Mouse (Mus musculus) myocyte (in vitro differentiated cells): ENCODE data around the gene Sowahd. TPM values are rescaled to one million over a fixed set of nuclear protein-coding genes. Genes with fewer than 3 reads are reported as not detected.
A peak's percentile ranks its signal among the peaks of the same experiment; 100 is the strongest.

ENCODE experiments used
- H3K27me3 ChIP-seq: one replicate; pipeline ENCODE4 v1.6.1; 2011; ENCODE audit not compliant: control insufficient read depth, insufficient read depth, insufficient read length
- H3K36me3 ChIP-seq: one replicate; pipeline ENCODE4 v1.6.1; 2011; ENCODE audit not compliant: control insufficient read depth, insufficient read depth
- H3K4me2 ChIP-seq: one replicate; pipeline ENCODE4 v1.6.1; 2011; ENCODE audit warnings: low read depth, control low read depth
- H3K4me3 ChIP-seq: one replicate; pipeline ENCODE4 v1.5.1; 2011; ENCODE audit warnings: mild to moderate bottlenecking, control low read depth, moderate library complexity
- H3K79me2 ChIP-seq: one replicate; pipeline ENCODE4 v1.6.1; 2011; ENCODE audit not compliant: control insufficient read depth, insufficient read depth
- H3ac ChIP-seq: one replicate; pipeline ENCODE4 v1.6.1; 2011; ENCODE audit not compliant: control insufficient read depth, insufficient read length
- CEBPB ChIP-seq: IDR thresholded peaks from 2 replicates; pipeline ENCODE4 v1.6.1; 2011; ENCODE audit warnings: mild to moderate bottlenecking, moderate library complexity; ENCODE audit not compliant: poor library complexity, insufficient read depth, severe bottlenecking
- E2F4 ChIP-seq: IDR thresholded peaks from one replicate; pipeline ENCODE4 v1.6.1; 2011; ENCODE audit warnings: mild to moderate bottlenecking, control low read depth, moderate library complexity; ENCODE audit not compliant: insufficient read depth
- MAX ChIP-seq: IDR thresholded peaks from one replicate; pipeline ENCODE4 v1.6.1; 2011; ENCODE audit warnings: low read depth, mild to moderate bottlenecking, control low read depth
- MYOD1 ChIP-seq, 3 experiments: IDR thresholded peaks; one replicate each; pipeline ENCODE4 v1.6.1; 2011; ENCODE audit warnings: control low read depth in 2 of 3, low read depth in 2 of 3, mild to moderate bottlenecking in 2 of 3, moderate library complexity in 1 of 3; ENCODE audit not compliant: insufficient read length in 2 of 3, control insufficient read depth in 1 of 3
- MYOG ChIP-seq, 3 experiments: IDR thresholded peaks; one replicate each; pipeline ENCODE4 v1.6.1; 2011; ENCODE audit warnings: control low read depth in 2 of 3, low read depth in 2 of 3, mild to moderate bottlenecking in 2 of 3; ENCODE audit not compliant: insufficient read length in 2 of 3, control insufficient read depth in 1 of 3, insufficient read depth in 1 of 3
- POLR2A ChIP-seq: IDR thresholded peaks from one replicate; pipeline ENCODE4 v1.6.1; 2011; ENCODE audit warnings: low read depth, mild to moderate bottlenecking, control low read depth, moderate library complexity; ENCODE audit not compliant: insufficient read length
- POLR2AphosphoS2 ChIP-seq: IDR thresholded peaks from one replicate; pipeline ENCODE4 v1.6.1; 2011; ENCODE audit warnings: low read depth, control low read depth; ENCODE audit not compliant: insufficient read length
- REST ChIP-seq: IDR thresholded peaks from one replicate; pipeline ENCODE4 v1.6.1; 2011; ENCODE audit warnings: mild to moderate bottlenecking, control low read depth, moderate library complexity; ENCODE audit not compliant: insufficient read depth, insufficient read length
- SRF ChIP-seq: IDR thresholded peaks from one replicate; pipeline ENCODE4 v1.6.1; 2011; ENCODE audit warnings: low read depth; ENCODE audit not compliant: control insufficient read depth, insufficient read length
- TCF12 ChIP-seq: IDR thresholded peaks from one replicate; pipeline ENCODE4 v1.6.1; 2011; ENCODE audit warnings: mild to moderate bottlenecking, control low read depth; ENCODE audit not compliant: poor library complexity, insufficient read depth, severe bottlenecking
- TCF3 ChIP-seq: IDR thresholded peaks from one replicate; pipeline ENCODE4 v1.6.1; 2011; ENCODE audit warnings: low read depth, control low read depth; ENCODE audit not compliant: insufficient read length
- USF1 ChIP-seq: IDR thresholded peaks from one replicate; pipeline ENCODE4 v1.6.1; 2011; ENCODE audit warnings: low read depth, mild to moderate bottlenecking, control low read depth, moderate library complexity
- polyA plus RNA-seq: library from polyadenylated mRNA; unstranded; fragments of >200 nt; fragmentation: generic; extraction: Trizol; gene quantifications from one replicate; pipeline ENCODE4 v1.2.1, GENCODE M21; 2012; ENCODE audit warnings: missing spikeins

The Sowahd gene
- polyA plus RNA-seq, 1 experiment = not detected

GRCm38 (mm10) chrX:37023652-37024309 lies 24.9 kb upstream of the Sowahd start:
- H3K36me3 ChIP-seq = no peaks in the 10 kb centered on the region
- TF ChIP-seq CEBPB (no peak), E2F4 (no peak), SRF (no peak), MYOD1 (IDR thresholded peaks at IDR 0.05; ENCODE audit: control insufficient read depth in 1 of 3, insufficient read length in 2 of 3, low read depth in 2 of 3) (no peak), USF1 (no peak), TCF3 (no peak), MAX (no peak)
- H3K4me3 ChIP-seq = no peak overlapping the region
- no peak overlapping the region for H3ac ChIP-seq
- H3K79me2 ChIP-seq = no peaks in the 10 kb centered on the region
- peaks cover 14% of the 10 kb centered on the region for H3K27me3 ChIP-seq
- no peak overlapping the region for H3K4me2 ChIP-seq

- no peaks in the 10 kb centered on the region for H3K79me2 ChIP-seq
- H3K36me3 ChIP-seq = no peaks in the 10 kb centered on the region
- no peak overlapping the region for H3K4me3 ChIP-seq
- peaks cover 13% of the 10 kb centered on the region for H3K27me3 ChIP-seq
- TF ChIP-seq REST = no peak
- no peak for TF ChIP-seq E2F4
- TF ChIP-seq POLR2A = no peak
- no peak for TF ChIP-seq TCF3
- no peak for TF ChIP-seq TCF12
- TF ChIP-seq POLR2AphosphoS2 = no peak
- no peak for TF ChIP-seq CEBPB
- TF ChIP-seq MAX = no peak
- no peak for TF ChIP-seq MYOG (IDR thresholded peaks at IDR 0.05; ENCODE audit: control insufficient read depth in 1 of 3, insufficient read depth in 1 of 3, insufficient read length in 2 of 3, low read depth in 2 of 3)
- TF ChIP-seq MYOD1 (IDR thresholded peaks at IDR 0.05; ENCODE audit: control insufficient read depth in 1 of 3, insufficient read length in 2 of 3, low read depth in 2 of 3) = no peak
- TF ChIP-seq SRF = no peak
- no peak for TF ChIP-seq USF1
- H3K4me2 ChIP-seq = no peak overlapping the region
- H3ac ChIP-seq = no peak overlapping the region
These were observed 20.3 kb upstream of the Sowahd start for GRCm38 (mm10) chrX:37028378-37028777.

GRCm38 (mm10) chrX:37042726-37043125 lies 5.9 kb upstream of the Sowahd start:
- no peaks in the 10 kb centered on the region for H3K36me3 ChIP-seq
- H3K4me2 ChIP-seq = no peak overlapping the region
- no peak overlapping the region for H3K4me3 ChIP-seq
- H3K27me3 ChIP-seq = peaks cover 7% of the 10 kb centered on the region
- no peak for TF ChIP-seq POLR2A
- no peak for TF ChIP-seq CEBPB
- no peak for TF ChIP-seq USF1
- TF ChIP-seq MAX = no peak
- TF ChIP-seq POLR2AphosphoS2 = no peak
- no peak for TF ChIP-seq E2F4
- TF ChIP-seq TCF12 = no peak
- no peak for TF ChIP-seq MYOD1 (IDR thresholded peaks at IDR 0.05; ENCODE audit: control insufficient read depth in 1 of 3, insufficient read length in 2 of 3, low read depth in 2 of 3)
- TF ChIP-seq MYOG (IDR thresholded peaks at IDR 0.05; ENCODE audit: control insufficient read depth in 1 of 3, insufficient read depth in 1 of 3, insufficient read length in 2 of 3, low read depth in 2 of 3) = no peak
- TF ChIP-seq REST = no peak
- TF ChIP-seq SRF = no peak
- no peak for TF ChIP-seq TCF3
- no peaks in the 10 kb centered on the region for H3K79me2 ChIP-seq
- no peak overlapping the region for H3ac ChIP-seq

- Histone ChIP-seq H3K36me3 (no peaks in the 10 kb centered on the region), H3ac (no peak overlapping the region), H3K27me3 (peaks cover 26% of the 10 kb centered on the region), H3K4me2 (peak overlapping the region; percentile 6), H3K79me2 (no peaks in the 10 kb centered on the region), H3K4me3 (no peak overlapping the region)
- TF ChIP-seq USF1 (no peak), TCF3 (no peak), MAX (no peak), POLR2AphosphoS2 (no peak), MYOD1 (IDR thresholded peaks at IDR 0.05; ENCODE audit: control insufficient read depth in 1 of 3, insufficient read length in 2 of 3, low read depth in 2 of 3) (no peak), CEBPB (no peak)
These were observed 512 bp downstream of the Sowahd start for GRCm38 (mm10) chrX:37048890-37049823.
